Mouse (Mus musculus): Measurements from ENCODE around the gene Prmt8.

Gene Prmt8

GRCm38 (mm10) chr6:127739921-127740320 is 29.4 kb downstream of the Prmt8 start:
- no peak for DNase-seq (ENCODE audit: low read depth, low spot score)

DNA sequence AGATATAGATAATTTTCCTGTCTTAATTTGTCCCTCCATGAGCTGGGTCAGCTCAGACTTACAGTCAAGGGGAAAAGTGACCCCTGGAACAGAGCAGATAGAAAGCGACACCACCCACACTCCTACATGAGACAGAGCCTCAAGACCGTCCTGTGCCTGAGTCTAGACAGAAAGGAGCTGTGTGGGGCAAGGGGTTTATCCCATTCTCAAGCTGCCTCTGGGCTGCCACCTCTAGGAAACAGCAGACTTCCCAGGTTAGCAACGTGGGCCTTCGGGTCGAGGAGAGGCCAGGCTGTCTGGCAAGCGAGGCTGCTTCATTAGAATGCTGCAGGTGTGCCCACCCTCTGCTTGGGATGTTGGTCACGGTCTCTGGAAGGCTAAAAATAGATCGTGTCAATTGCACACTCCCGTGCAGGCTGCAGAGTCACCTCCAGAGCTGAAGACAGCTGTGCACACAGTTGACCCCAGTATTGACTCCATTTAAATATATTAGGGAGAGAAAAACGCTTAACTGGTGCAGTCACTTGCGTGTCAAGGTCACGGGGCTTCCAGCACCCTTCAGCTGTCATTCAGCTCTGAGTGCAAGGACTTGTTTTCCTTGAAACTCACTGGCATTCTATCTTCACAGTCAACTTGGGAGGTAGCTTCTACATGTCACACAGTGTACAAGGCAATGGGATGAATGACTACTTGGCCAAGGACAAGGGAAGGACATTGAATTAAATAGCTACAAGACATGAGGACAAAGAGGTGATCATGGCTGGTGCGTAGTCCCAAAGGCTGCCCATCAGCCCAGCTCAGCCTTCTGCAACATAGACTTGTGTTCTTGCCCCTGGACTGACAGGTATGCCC is 33.9 kb downstream of the Prmt8 start:
- no peak for DNase-seq (ENCODE audit: low read depth, low spot score)

GRCm38 (mm10) chr6:127723126-127723525 is 46.1 kb downstream of the Prmt8 start:
- DNase-seq (ENCODE audit: low read depth, low spot score): peak; percentile 20

DNA sequence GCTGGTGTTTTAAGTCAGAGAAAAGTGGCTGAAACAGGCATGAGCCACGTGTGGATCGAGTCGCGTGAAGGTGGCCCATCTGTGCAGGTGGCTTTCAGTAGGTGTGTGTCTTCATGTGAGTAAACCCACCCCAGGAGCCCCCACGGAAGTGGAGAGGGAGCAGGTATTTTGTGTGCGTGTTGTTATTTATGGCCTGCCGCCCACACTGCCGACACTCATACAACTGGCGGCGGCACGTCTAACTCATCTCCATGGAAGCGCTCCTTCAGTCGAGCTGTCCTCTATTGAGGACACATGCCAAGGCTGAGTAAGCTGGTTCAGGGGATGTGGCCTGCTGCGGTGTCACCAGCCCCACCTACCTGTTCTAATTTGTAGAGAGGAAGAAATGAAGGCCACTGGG is 49.4 kb downstream of the Prmt8 start:
- no peak for DNase-seq (ENCODE audit: low read depth, low spot score)

- no peak for DNase-seq (ENCODE audit: low read depth, low spot score)
Measured at GRCm38 (mm10) chr6:127717239-127718137, 51.8 kb downstream of the Prmt8 start.

GRCm38 (mm10) chr6:127715428-127715827 is 53.8 kb downstream of the Prmt8 start:
- no peak for DNase-seq (ENCODE audit: low read depth, low spot score)

GRCm38 (mm10) chr6:127714906-127715305 is 54.4 kb downstream of the Prmt8 start:
- no peak for DNase-seq (ENCODE audit: low read depth, low spot score)

DNA sequence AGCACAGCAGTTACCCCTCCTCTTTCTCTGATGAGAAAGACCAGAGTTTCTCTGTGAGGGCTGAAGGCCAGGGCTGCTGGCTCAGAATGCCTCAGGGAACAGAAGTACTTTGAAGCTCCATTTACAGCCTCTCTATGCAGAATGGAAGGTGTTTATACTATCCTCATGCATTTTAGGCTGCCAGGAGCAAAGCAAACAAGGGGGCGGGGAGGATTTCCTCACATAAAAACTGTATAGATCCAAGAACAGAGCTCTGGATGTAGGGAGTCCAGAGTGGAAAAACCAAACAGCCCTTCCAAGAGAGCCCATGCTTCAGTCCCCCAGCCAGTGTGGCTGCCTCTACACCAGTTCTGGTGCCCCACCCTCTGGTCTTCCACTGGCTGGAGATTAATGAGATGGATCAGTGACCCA is 61.0 kb downstream of the Prmt8 start:
- no peak for DNase-seq (ENCODE audit: low read depth, low spot score)

GRCm38 (mm10) chr6:127701036-127701783 is 68.1 kb downstream of the Prmt8 start:
- DNase-seq (ENCODE audit: low read depth, low spot score): no peak

DNA sequence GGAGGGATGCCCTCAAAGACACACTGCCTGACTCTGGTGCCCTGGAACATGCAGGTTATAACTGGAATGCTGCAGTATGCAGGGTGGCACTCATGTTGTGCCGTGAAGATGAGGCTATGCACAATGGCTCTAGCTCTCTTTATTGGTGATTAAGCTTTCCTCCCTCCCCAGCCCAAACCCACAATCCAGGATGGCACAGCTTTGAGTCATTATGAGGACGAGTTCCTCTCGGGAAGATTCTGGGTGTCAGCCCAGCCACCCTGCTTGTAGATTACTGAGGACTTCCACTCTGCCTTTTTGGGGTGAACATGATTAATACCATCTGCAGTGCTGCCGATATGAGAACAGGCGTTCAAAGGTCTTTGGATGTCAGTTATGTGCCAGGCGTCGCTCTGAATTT is 75.6 kb downstream of the Prmt8 start:
- no peak for DNase-seq (ENCODE audit: low read depth, low spot score)

- no peak for DNase-seq (ENCODE audit: low read depth, low spot score)
Measured at GRCm38 (mm10) chr6:127692298-127692697, 77.0 kb downstream of the Prmt8 start.

DNA sequence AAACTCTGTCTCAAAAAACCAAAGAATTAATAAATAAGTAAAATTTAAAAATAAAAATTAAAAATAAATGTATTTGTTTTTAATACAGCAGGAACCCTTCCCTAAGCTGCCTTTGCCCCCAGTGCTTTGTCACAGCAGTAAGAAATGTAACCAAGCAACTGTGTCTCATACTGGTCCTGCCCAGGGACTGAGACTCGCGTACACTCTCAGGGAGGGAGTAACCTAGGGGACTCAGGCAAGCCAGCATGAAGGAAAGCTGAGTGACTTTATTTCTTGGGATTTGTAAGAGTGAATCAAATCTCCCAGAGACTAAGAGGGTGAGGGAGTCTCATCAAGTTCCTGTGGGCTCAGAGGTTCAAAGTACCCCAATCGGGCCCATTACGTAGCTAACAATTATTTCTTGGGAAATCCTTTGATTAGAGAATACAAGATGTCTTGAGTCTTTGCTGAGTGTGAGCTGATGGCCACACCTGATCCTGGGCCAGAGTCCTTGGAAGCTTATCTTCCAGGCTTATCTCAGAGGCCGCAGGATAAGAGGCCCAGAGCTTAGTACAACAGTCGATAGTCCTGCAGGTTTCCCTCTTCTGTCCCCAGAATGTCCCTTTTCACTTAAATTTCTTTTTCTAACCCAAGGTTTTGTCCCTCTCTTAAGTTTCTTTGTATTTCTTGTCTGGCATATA is 82.0 kb downstream of the Prmt8 start:
- DNase-seq (ENCODE audit: low read depth, low spot score): no peak

- no peak for DNase-seq (ENCODE audit: low read depth, low spot score)
Measured at GRCm38 (mm10) chr6:127684981-127685380, 84.3 kb downstream of the Prmt8 start.

DNA sequence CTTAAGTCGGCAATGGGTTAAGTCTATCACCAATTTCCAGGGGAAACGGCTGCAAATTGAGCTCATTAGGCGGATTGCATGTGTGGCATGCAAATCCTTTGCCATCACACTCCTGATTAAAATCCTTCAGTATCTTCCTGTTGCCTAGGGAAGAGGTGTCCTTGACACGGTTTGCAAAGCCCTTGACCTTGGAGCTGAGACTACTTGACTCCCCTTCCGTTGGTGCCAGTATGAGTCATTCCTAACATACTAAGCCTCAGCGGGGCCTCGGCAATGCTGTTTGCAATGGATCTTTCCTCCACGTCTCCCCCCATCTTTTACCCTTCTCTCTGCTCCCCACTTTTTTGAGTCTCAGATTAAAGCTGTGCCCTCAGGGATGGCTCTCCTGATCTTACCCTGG is 85.7 kb downstream of the Prmt8 start:
- DNase-seq (ENCODE audit: low read depth, low spot score): no peak

GRCm38 (mm10) chr6:127680784-127681183 is 88.5 kb downstream of the Prmt8 start:
- DNase-seq (ENCODE audit: low read depth, low spot score): no peak

GRCm38 (mm10) chr6:127678998-127679397 is 90.3 kb downstream of the Prmt8 start:
- DNase-seq (ENCODE audit: low read depth, low spot score): no peak

DNA sequence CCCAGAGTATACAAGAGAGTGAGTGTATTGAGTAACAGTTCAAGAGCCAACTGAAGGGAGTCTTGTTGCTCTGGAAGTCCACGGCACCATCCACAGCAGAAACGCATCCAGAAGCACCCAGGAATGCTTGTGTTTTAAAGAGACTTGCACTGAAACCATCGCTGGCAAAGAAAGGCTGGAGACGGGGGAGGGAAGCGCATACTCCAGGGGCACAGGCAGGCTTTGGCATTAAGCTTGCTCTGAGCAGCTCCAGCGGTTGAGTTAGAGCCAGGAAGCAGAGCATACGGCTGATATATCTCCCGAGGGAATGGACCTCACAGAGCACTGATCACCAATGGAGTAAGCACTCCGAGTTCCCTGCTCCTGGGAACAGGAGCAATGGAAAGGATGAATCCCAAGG is 91.0 kb downstream of the Prmt8 start:
- DNase-seq (ENCODE audit: low read depth, low spot score): no peak

- no peak for DNase-seq (ENCODE audit: low read depth, low spot score)
Measured at GRCm38 (mm10) chr6:127676866-127677265, 92.4 kb downstream of the Prmt8 start.

DNA sequence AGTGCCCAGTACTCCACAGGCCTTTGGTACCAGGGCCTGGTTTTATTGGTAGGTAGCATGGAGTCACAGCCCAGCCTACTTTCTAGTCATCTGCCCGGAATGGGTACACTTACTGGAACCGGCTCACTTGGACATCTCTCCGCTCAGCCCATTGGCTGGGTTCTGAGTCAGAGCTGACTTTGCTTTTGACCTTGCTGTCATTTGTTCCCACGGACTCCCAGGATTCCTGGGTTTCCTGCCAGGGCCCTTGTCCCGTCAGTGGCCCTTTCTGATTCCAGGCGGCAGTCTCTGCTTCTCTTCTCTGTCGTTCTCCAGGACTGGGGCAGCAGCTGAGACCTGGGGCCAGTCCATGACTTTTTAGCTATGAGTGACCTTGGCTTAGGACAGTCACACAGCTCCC is 97.2 kb downstream of the Prmt8 start:
- DNase-seq (ENCODE audit: low read depth, low spot score): no peak

- DNase-seq (ENCODE audit: low read depth, low spot score): no peak
Measured at GRCm38 (mm10) chr6:127670031-127670430, 99.2 kb downstream of the Prmt8 start.

GRCm38 (mm10) chr6:127669313-127669712 is 100.0 kb downstream of the Prmt8 start:
- DNase-seq (ENCODE audit: low read depth, low spot score): no peak

Measured in CD4-positive helper T cell, adult 2 months (primary cell).